Mouse (Mus musculus): ENCODE data around the gene Foxn3. TPM values are rescaled to one million over a fixed set of nuclear protein-coding genes. Genes with fewer than 3 reads are reported as not detected.

Gene Foxn3
- polyA plus RNA-seq, 1 experiment from 2014 or later, result 23.5 TPM

- Histone ChIP-seq H3K4me3 (ENCODE audit: low read depth, low read length) (no peak overlapping the region), H3K9me3 (replicated peaks; ENCODE audit: control insufficient read depth, low read length) (no peaks in the 10 kb centered on the region), H3K4me1 (ENCODE audit: control insufficient read depth, low read depth, low read length) (no peaks in the 10 kb centered on the region), H3K9ac (ENCODE audit: low read depth, low read length) (no peak overlapping the region), H3K36me3 (ENCODE audit: control insufficient read depth, insufficient read depth) (no peaks in the 10 kb centered on the region), H3K27ac (ENCODE audit: low read length) (no peak overlapping the region), H3K4me2 (ENCODE audit: low read depth, low read length) (no peak overlapping the region), H3K27me3 (ENCODE audit: control insufficient read depth, insufficient read depth, low read depth, low read length) (no peaks in the 10 kb centered on the region)
- no peak for ATAC-seq (ENCODE audit: low read depth)
- 72% methylated on average over 5 of the region's 5 CpGs for WGBS (ENCODE audit: insufficient replicate concordance)
Observed at GRCm38 (mm10) chr12:99155904-99156303, 407.5 kb downstream of the Foxn3 start.

- no peak overlapping the region for H3K27ac ChIP-seq (ENCODE audit: low read length)
- 50% methylated on average over 7 of the region's 7 CpGs for whole genome bisulfite sequencing (ENCODE audit: insufficient replicate concordance)
Observed at GRCm38 (mm10) chr12:99154230-99154629, 409.2 kb downstream of the Foxn3 start.

GRCm38 (mm10) chr12:99153664-99154063 is 409.7 kb downstream of the Foxn3 start:
- Histone ChIP-seq H3K36me3 (ENCODE audit: control insufficient read depth, insufficient read depth) (no peaks in the 10 kb centered on the region), H3K4me3 (ENCODE audit: low read depth, low read length) (no peak overlapping the region), H3K4me1 (ENCODE audit: control insufficient read depth, low read depth, low read length) (no peaks in the 10 kb centered on the region), H3K4me2 (ENCODE audit: low read depth, low read length) (no peak overlapping the region), H3K9me3 (replicated peaks; ENCODE audit: control insufficient read depth, low read length) (peaks cover 2% of the 10 kb centered on the region; the same call in 1 of the 2 replicates), H3K27ac (ENCODE audit: low read length) (no peak overlapping the region), H3K27me3 (ENCODE audit: control insufficient read depth, insufficient read depth, low read depth, low read length) (no peaks in the 10 kb centered on the region), H3K9ac (ENCODE audit: low read depth, low read length) (no peak overlapping the region)
- no peak for ATAC-seq (ENCODE audit: low read depth)
- WGBS (ENCODE audit: insufficient replicate concordance), result 66% methylated on average over 10 of the region's 10 CpGs

More at GRCm38 (mm10) chr12:99154230-99154629, 409.2 kb downstream of the Foxn3 start:
- H3K27me3 ChIP-seq (ENCODE audit: control insufficient read depth, insufficient read depth, low read depth, low read length), result no peaks in the 10 kb centered on the region
- H3K4me3 ChIP-seq (ENCODE audit: low read depth, low read length), result no peak overlapping the region
- ATAC-seq (ENCODE audit: low read depth), result no peak
- H3K9ac ChIP-seq (ENCODE audit: low read depth, low read length), result no peak overlapping the region
- H3K4me1 ChIP-seq (ENCODE audit: control insufficient read depth, low read depth, low read length), result no peaks in the 10 kb centered on the region
- H3K4me2 ChIP-seq (ENCODE audit: low read depth, low read length), result no peak overlapping the region
- no peaks in the 10 kb centered on the region for H3K36me3 ChIP-seq (ENCODE audit: control insufficient read depth, insufficient read depth)
- no peaks in the 10 kb centered on the region for H3K9me3 ChIP-seq (replicated peaks; ENCODE audit: control insufficient read depth, low read length)

GRCm38 (mm10) chr12:99150126-99150525 is 413.3 kb downstream of the Foxn3 start:
- Histone ChIP-seq H3K4me1 (ENCODE audit: control insufficient read depth, low read depth, low read length) (no peaks in the 10 kb centered on the region), H3K9ac (ENCODE audit: low read depth, low read length) (no peak overlapping the region), H3K9me3 (replicated peaks; ENCODE audit: control insufficient read depth, low read length) (peaks cover 2% of the 10 kb centered on the region; the same call in 1 of the 2 replicates), H3K27me3 (ENCODE audit: control insufficient read depth, insufficient read depth, low read depth, low read length) (no peaks in the 10 kb centered on the region), H3K36me3 (ENCODE audit: control insufficient read depth, insufficient read depth) (no peaks in the 10 kb centered on the region), H3K27ac (ENCODE audit: low read length) (no peak overlapping the region), H3K4me3 (ENCODE audit: low read depth, low read length) (no peak overlapping the region), H3K4me2 (ENCODE audit: low read depth, low read length) (no peak overlapping the region)
- WGBS (ENCODE audit: insufficient replicate concordance), result 22% methylated on average over 4 of the region's 4 CpGs
- ATAC-seq (ENCODE audit: low read depth), result no peak

- 68% methylated on average over 6 of the region's 6 CpGs for WGBS (ENCODE audit: insufficient replicate concordance)
- no peak overlapping the region for H3K9ac ChIP-seq (ENCODE audit: low read depth, low read length)
- ATAC-seq (ENCODE audit: low read depth), result no peak
- H3K4me3 ChIP-seq (ENCODE audit: low read depth, low read length), result no peak overlapping the region
- H3K36me3 ChIP-seq (ENCODE audit: control insufficient read depth, insufficient read depth), result no peaks in the 10 kb centered on the region
- H3K27me3 ChIP-seq (ENCODE audit: control insufficient read depth, insufficient read depth, low read depth, low read length), result no peaks in the 10 kb centered on the region
- H3K9me3 ChIP-seq (replicated peaks; ENCODE audit: control insufficient read depth, low read length), result peaks cover 2% of the 10 kb centered on the region; the same call in 1 of the 2 replicates
- H3K4me1 ChIP-seq (ENCODE audit: control insufficient read depth, low read depth, low read length), result no peaks in the 10 kb centered on the region
- H3K27ac ChIP-seq (ENCODE audit: low read length), result no peak overlapping the region
- H3K4me2 ChIP-seq (ENCODE audit: low read depth, low read length), result no peak overlapping the region
Observed at GRCm38 (mm10) chr12:99149193-99149592, 414.2 kb downstream of the Foxn3 start.
